Mouse (Mus musculus): ENCODE data around the gene Dirc2.

DNA sequence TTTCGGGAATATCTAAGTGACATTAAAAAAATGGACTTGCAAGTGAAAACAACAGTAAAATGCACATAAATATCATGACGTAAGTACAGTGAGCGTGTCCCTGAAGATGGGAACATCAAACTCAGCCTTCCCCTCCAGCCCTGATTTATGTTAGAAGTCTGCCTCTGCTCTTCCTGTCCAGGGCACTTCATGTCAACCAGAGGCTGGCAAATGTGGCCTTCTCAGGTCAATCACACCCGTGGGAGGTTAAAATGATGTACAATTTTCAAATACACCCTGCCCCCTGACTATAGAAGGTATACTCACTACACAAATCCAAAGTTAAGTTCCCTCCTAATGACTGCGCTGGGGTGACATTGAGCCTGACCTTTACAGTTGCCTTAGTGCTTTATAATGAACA, 53.4 kb downstream of the Dirc2 start:
- TF ChIP-seq CTCF (IDR thresholded peaks at IDR 0.05; ENCODE audit: low read depth) (no peak), EP300 (IDR thresholded peaks at IDR 0.05; ENCODE audit: low read depth) (no peak)

All from liver, postnatal 0 days (tissue).